Mouse (Mus musculus) MEL (cell line): ENCODE measurements around the gene Prdm16. TPM values are rescaled to one million over a fixed set of nuclear protein-coding genes. Genes with fewer than 3 reads are reported as not detected.

Experiments used
- DNase-seq: peaks from one replicate; pipeline ENCODE4 v3.0.0; 2011; ENCODE audit warnings: low read depth, low spot score
- H3K27ac ChIP-seq: 2 replicates; pipeline ENCODE4 v1.5.1; 2012; ENCODE audit warnings: low read depth, mild to moderate bottlenecking, control low read depth, low read length, moderate library complexity; ENCODE audit not compliant: control insufficient read depth
- H3K27me3 ChIP-seq, 2 experiments: fragments of 150-350 bp in 1 of 2; sonication (generic) in 1 of 2; 2 replicates each; pipeline ENCODE4 v1.6.1; 2012; ENCODE audit warnings: low read length in 2 of 2, mild to moderate bottlenecking in 2 of 2, improper control_type of control experiment in 1 of 2, moderate library complexity in 1 of 2; ENCODE audit not compliant: insufficient read depth in 2 of 2, control insufficient read depth in 1 of 2
- H3K36me3 ChIP-seq, 2 experiments: 2 replicates each; pipeline ENCODE4 v1.6.1; 2012 to 2014; ENCODE audit warnings: low read length in 2 of 2, improper control_type of control experiment in 1 of 2, inconsistent platforms in 1 of 2, mild to moderate bottlenecking in 1 of 2; ENCODE audit not compliant: insufficient read depth in 2 of 2, control insufficient read depth in 1 of 2
- H3K4me1 ChIP-seq, 2 experiments: fragments of 150-350 bp in 1 of 2; sonication (generic) in 1 of 2; 2 replicates each; pipeline ENCODE4 v1.6.1; 2012; ENCODE audit warnings: low read length in 2 of 2, improper control_type of control experiment in 1 of 2, mild to moderate bottlenecking in 1 of 2; ENCODE audit not compliant: insufficient read depth in 2 of 2, control insufficient read depth in 1 of 2
- H3K4me3 ChIP-seq, 2 experiments: fragments of 150-350 bp in 1 of 2; sonication (generic) in 1 of 2; 2 replicates each; pipeline ENCODE4 v1.5.1; 2012; ENCODE audit warnings: low read depth in 2 of 2, low read length in 2 of 2, mild to moderate bottlenecking in 2 of 2, moderate library complexity in 2 of 2, control low read depth in 1 of 2, improper control_type of control experiment in 1 of 2; ENCODE audit not compliant: control insufficient read depth in 1 of 2, insufficient read depth in 1 of 2
- H3K79me2 ChIP-seq: 2 replicates; pipeline ENCODE4 v1.6.1; 2012; ENCODE audit warnings: mild to moderate bottlenecking, low read length, moderate library complexity; ENCODE audit not compliant: control insufficient read depth, poor library complexity, insufficient read depth
- H3K9ac ChIP-seq: 2 replicates; pipeline ENCODE4 v1.6.1; 2012; ENCODE audit warnings: low read depth, mild to moderate bottlenecking, control low read depth, low read length, moderate library complexity; ENCODE audit not compliant: control insufficient read depth, poor library complexity, severe bottlenecking
- H3K9me3 ChIP-seq: fragments of 150-350 bp; sonication (generic); replicated peaks from 2 replicates; pipeline ENCODE4 v1.6.1; 2012; ENCODE audit warnings: mild to moderate bottlenecking, low read length, improper control_type of control experiment, moderate library complexity; ENCODE audit not compliant: insufficient read depth
- BHLHE40 ChIP-seq: IDR thresholded peaks from 2 replicates; pipeline ENCODE4 v1.6.1; 2012; ENCODE audit warnings: low read depth, mild to moderate bottlenecking, inconsistent platforms, low read length, improper control_type of control experiment, borderline replicate concordance
- CHD1 ChIP-seq: IDR thresholded peaks from 2 replicates; pipeline ENCODE4 v1.6.1; 2012; ENCODE audit warnings: low read depth, mild to moderate bottlenecking, inconsistent platforms, low read length, improper control_type of control experiment
- CHD2 ChIP-seq: IDR thresholded peaks from 2 replicates; pipeline ENCODE4 v1.6.1; 2011; ENCODE audit warnings: low read length, improper control_type of control experiment
- EP300 ChIP-seq, 2 experiments: IDR thresholded peaks; 2 replicates each; pipeline ENCODE4 v1.6.1; 2011; ENCODE audit warnings: improper control_type of control experiment in 2 of 2, low read length in 2 of 2, low read depth in 1 of 2, mild to moderate bottlenecking in 1 of 2
- ETS1 ChIP-seq: IDR thresholded peaks from 2 replicates; pipeline ENCODE4 v1.6.1; 2012; ENCODE audit warnings: low read depth, mild to moderate bottlenecking, inconsistent platforms, low read length, improper control_type of control experiment, moderate library complexity
- GABPA ChIP-seq: IDR thresholded peaks from 2 replicates; pipeline ENCODE4 v1.6.1; 2012; ENCODE audit warnings: low read depth, mild to moderate bottlenecking, inconsistent platforms, low read length, improper control_type of control experiment, moderate library complexity
- MAFK ChIP-seq: IDR thresholded peaks from 2 replicates; pipeline ENCODE4 v1.6.1; 2011; ENCODE audit warnings: low read depth, mild to moderate bottlenecking, low read length, improper control_type of control experiment, borderline replicate concordance
- MAZ ChIP-seq: IDR thresholded peaks from 2 replicates; pipeline ENCODE4 v1.6.1; 2012; ENCODE audit warnings: low read depth, mild to moderate bottlenecking, inconsistent platforms, low read length, improper control_type of control experiment
- MEF2A ChIP-seq: IDR thresholded peaks from 2 replicates; pipeline ENCODE4 v1.6.1; 2014; ENCODE audit warnings: low read depth, mild to moderate bottlenecking, inconsistent platforms, low read length, improper control_type of control experiment; ENCODE audit not compliant: poor library complexity, insufficient replicate concordance, severe bottlenecking; ENCODE audit errors: extremely low read depth
- MXI1 ChIP-seq: IDR thresholded peaks from 2 replicates; pipeline ENCODE4 v1.6.1; 2011; ENCODE audit warnings: mild to moderate bottlenecking, low read depth, low read length, improper control_type of control experiment
- MYC ChIP-seq: IDR thresholded peaks from 2 replicates; pipeline ENCODE4 v1.6.1; 2011; ENCODE audit warnings: low read depth, mild to moderate bottlenecking, low read length, improper control_type of control experiment, moderate library complexity
- NELFE ChIP-seq: IDR thresholded peaks from 2 replicates; pipeline ENCODE4 v1.6.1; 2011; ENCODE audit warnings: low read depth, low read length, improper control_type of control experiment
- NRF1 ChIP-seq: IDR thresholded peaks from 2 replicates; pipeline ENCODE4 v1.6.1; 2014; ENCODE audit warnings: low read depth, mild to moderate bottlenecking, inconsistent platforms, low read length, improper control_type of control experiment, moderate library complexity; ENCODE audit not compliant: poor library complexity, insufficient read depth, severe bottlenecking
- POLR2A ChIP-seq, 2 experiments: IDR thresholded peaks; 2 replicates each; pipeline ENCODE4 v1.6.1; 2011 to 2012; ENCODE audit warnings: low read length in 2 of 2, mild to moderate bottlenecking in 2 of 2, control low read depth in 1 of 2, improper control_type of control experiment in 1 of 2, low read depth in 1 of 2, moderate library complexity in 1 of 2; ENCODE audit not compliant: control insufficient read depth in 1 of 2, insufficient read depth in 1 of 2, poor library complexity in 1 of 2
- POLR2AphosphoS2 ChIP-seq: IDR thresholded peaks from 2 replicates; pipeline ENCODE4 v1.6.1; 2011; ENCODE audit warnings: low read length, improper control_type of control experiment
- POLR2AphosphoS5 ChIP-seq: IDR thresholded peaks from 2 replicates; pipeline ENCODE4 v1.6.1; 2012; ENCODE audit warnings: low read depth, borderline replicate concordance, mild to moderate bottlenecking, inconsistent platforms, low read length, moderate library complexity, mixed read lengths
- RAD21 ChIP-seq: IDR thresholded peaks from 2 replicates; pipeline ENCODE4 v1.6.1; 2011; ENCODE audit warnings: mild to moderate bottlenecking, low read depth, low read length, improper control_type of control experiment
- RCOR1 ChIP-seq: IDR thresholded peaks from 2 replicates; pipeline ENCODE4 v1.6.1; 2012; ENCODE audit warnings: low read depth, mild to moderate bottlenecking, inconsistent platforms, low read length, improper control_type of control experiment
- SMC3 ChIP-seq: IDR thresholded peaks from 2 replicates; pipeline ENCODE4 v1.6.1; 2011; ENCODE audit warnings: low read depth, low read length, improper control_type of control experiment
- USF1 ChIP-seq: IDR thresholded peaks from 2 replicates; pipeline ENCODE4 v1.6.1; 2014; ENCODE audit warnings: low read depth, mild to moderate bottlenecking, inconsistent platforms, low read length, improper control_type of control experiment, moderate library complexity
- ZC3H11A ChIP-seq: IDR thresholded peaks from 2 replicates; pipeline ENCODE4 v1.6.1; 2012; ENCODE audit warnings: low read depth, mild to moderate bottlenecking, inconsistent platforms, low read length, improper control_type of control experiment
- ZKSCAN1 ChIP-seq: IDR thresholded peaks from 2 replicates; pipeline ENCODE4 v1.6.1; 2012; ENCODE audit warnings: low read depth, mild to moderate bottlenecking, inconsistent platforms, low read length, improper control_type of control experiment, moderate library complexity
- ZMIZ1 ChIP-seq: IDR thresholded peaks from 2 replicates; pipeline ENCODE4 v1.6.1; 2012; ENCODE audit warnings: low read depth, mild to moderate bottlenecking, inconsistent platforms, low read length, improper control_type of control experiment, moderate library complexity
- ZNF384 ChIP-seq: IDR thresholded peaks from 2 replicates; pipeline ENCODE4 v1.6.1; 2012; ENCODE audit warnings: low read depth, mild to moderate bottlenecking, inconsistent platforms, low read length, improper control_type of control experiment
- polyA plus RNA-seq, 2 experiments: library from polyadenylated mRNA; stranded (reverse) in 1 of 2; unstranded in 1 of 2; fragments of >175 nt in 1 of 2; fragments of >200 nt in 1 of 2; gene quantifications; 2 replicates each; pipeline versions ENCODE4 v1.2.1 to v1.2.4; 2012; ENCODE audit warnings: low replicate concordance in 2 of 2, low read depth in 1 of 2; ENCODE audit not compliant: insufficient read length in 2 of 2, insufficient read depth in 1 of 2, missing spikeins in 1 of 2
- total RNA-seq: library from RNA; depleted of rRNA; stranded (reverse); fragments of 300-350 nt; gene quantifications from 2 replicates; pipeline ENCODE4 v1.2.3, GENCODE M21; 2012

Gene Prdm16
- total and polyA plus RNA-seq, 3 experiments, result not detected

GRCm38 (mm10) chr4:154493996-154494395 lies 142.7 kb downstream of the Prdm16 start:
- H3K4me3 ChIP-seq, result no peak overlapping the region
- no peaks in the 10 kb centered on the region for H3K27me3 ChIP-seq
- no peak for TF ChIP-seq MAZ
- TF ChIP-seq EP300 (IDR thresholded peaks at IDR 0.05; ENCODE audit: low read depth in 1 of 2, low read length in 2 of 2), result no peak
- TF ChIP-seq NELFE, result no peak
- TF ChIP-seq MEF2A, result no peak
- no peak for TF ChIP-seq ETS1
- no peak for TF ChIP-seq MXI1
- no peak for TF ChIP-seq ZC3H11A
- TF ChIP-seq MAFK, result no peak
- no peaks in the 10 kb centered on the region for H3K79me2 ChIP-seq
- H3K9me3 ChIP-seq, result no peaks in the 10 kb centered on the region
- no peaks in the 10 kb centered on the region for H3K4me1 ChIP-seq
- no peak overlapping the region for H3K27ac ChIP-seq
- no peaks in the 10 kb centered on the region for H3K36me3 ChIP-seq
- no peak for DNase-seq
- H3K9ac ChIP-seq, result no peak overlapping the region

- DNase-seq, result no peak
- no peak for TF ChIP-seq GABPA
- TF ChIP-seq ZNF384, result no peak
- no peak for TF ChIP-seq RCOR1
- TF ChIP-seq SMC3, result no peak
- TF ChIP-seq NRF1, result no peak
- no peak for TF ChIP-seq MYC
- TF ChIP-seq BHLHE40, result no peak
- TF ChIP-seq POLR2AphosphoS2, result no peak
- no peak for TF ChIP-seq CHD2
- TF ChIP-seq MEF2A, result no peak
- no peak for TF ChIP-seq POLR2A (IDR thresholded peaks at IDR 0.05; ENCODE audit: control insufficient read depth in 1 of 2, insufficient read depth in 1 of 2, low read depth in 1 of 2, low read length in 2 of 2, poor library complexity in 1 of 2)
- no peak for TF ChIP-seq POLR2AphosphoS5
- no peak for TF ChIP-seq EP300 (IDR thresholded peaks at IDR 0.05; ENCODE audit: low read depth in 1 of 2, low read length in 2 of 2)
- TF ChIP-seq ZMIZ1, result no peak
- no peak for TF ChIP-seq ZKSCAN1
- no peak for TF ChIP-seq CHD1
- no peak for TF ChIP-seq RAD21
- TF ChIP-seq USF1, result no peak
- H3K4me1 ChIP-seq, result no peaks in the 10 kb centered on the region
- H3K9ac ChIP-seq, result no peak overlapping the region
- H3K9me3 ChIP-seq, result no peaks in the 10 kb centered on the region
- no peaks in the 10 kb centered on the region for H3K79me2 ChIP-seq
- no peak overlapping the region for H3K4me3 ChIP-seq
- no peaks in the 10 kb centered on the region for H3K36me3 ChIP-seq
- H3K27me3 ChIP-seq, result no peaks in the 10 kb centered on the region
- H3K27ac ChIP-seq, result no peak overlapping the region
Observed at GRCm38 (mm10) chr4:154492714-154493121, 144.0 kb downstream of the Prdm16 start.
